8 mouse cellular contexts compared by ENCODE assay signal in genomic region chr6:71048199-71049094, GRCm38 (mm10).
A peak's percentile ranks its signal among the peaks of the same experiment; 100 is the strongest.
DNase-seq lines count a peak whose midpoint lies in the region; ATAC-seq and TF ChIP-seq lines count a peak whose summit lies in the region.

No protein-coding gene starts in this region.

- H3K9me3 ChIP-seq in hindbrain, embryonic 11.5 days (ENCODE audit: control insufficient read depth, low read length), result no peaks in the 10 kb centered on the region
- H3K9me3 ChIP-seq in liver, embryonic 16.5 days (replicated peaks; ENCODE audit: control insufficient read depth, low read length), result no peaks in the 10 kb centered on the region

- DNase-seq in cerebellum, postnatal 14 days, result peak; percentile 29 to 38
- DNase-seq in cerebellum, adult 9-11 months, result no peak
- DNase-seq in B cell, adult 2 months, result peak; percentile 43 to 49
- DNase-seq in embryo, embryonic 9.5 days (ENCODE audit: extremely low spot score), result peak; percentile 47
- peak; percentile 65 for DNase-seq in hindbrain, embryonic 11.5 days (ENCODE audit: low spot score)
- no peak for DNase-seq in urinary bladder, postnatal 4 days (ENCODE audit: low spot score in 2 of 2)

- H3K27me3 ChIP-seq in hindbrain, embryonic 11.5 days (ENCODE audit: control insufficient read depth, insufficient read depth, low read length), result peaks cover 5% of the 10 kb centered on the region; the same call in 1 of the 2 replicates
- H3K27me3 ChIP-seq in liver, embryonic 16.5 days (ENCODE audit: control insufficient read depth, insufficient read depth, low read depth, low read length), result peaks cover 8% of the 10 kb centered on the region

- H3K9ac ChIP-seq in hindbrain, embryonic 11.5 days (ENCODE audit: low read depth, low read length), result peak overlapping the region; percentile 49; the same call in 1 of the 2 replicates
- no peak overlapping the region for H3K9ac ChIP-seq in liver, embryonic 16.5 days (ENCODE audit: low read depth, low read length)

- 0 out of 2 replicates have a peak, but pooled peaks cover 5% of the 10 kb centered on the region for H3K4me1 ChIP-seq in hindbrain, embryonic 11.5 days (replicated peaks; ENCODE audit: control insufficient read depth, insufficient read depth, low read length)
- H3K4me1 ChIP-seq in liver, embryonic 16.5 days (ENCODE audit: control insufficient read depth, low read depth, low read length), result no peaks in the 10 kb centered on the region; the same call in none of the 2 replicates
- H3K4me1 ChIP-seq in olfactory bulb, adult 2 months (ENCODE audit: control insufficient read depth, insufficient read depth, low read length), result peaks cover 5% of the 10 kb centered on the region; the same call in 1 of the 2 replicates

- peak; percentile 30; the same call in 1 of the 2 replicates for ATAC-seq in hindbrain, embryonic 11.5 days (ENCODE audit: low FRiP score)
- ATAC-seq in liver, embryonic 16.5 days (ENCODE audit: low read depth), result no peak

- TF ChIP-seq POLR2A in olfactory bulb, adult 2 months (IDR thresholded peaks at IDR 0.05; ENCODE audit: insufficient read depth, low read depth, low read length), result no peak

- H3K4me2 ChIP-seq in hindbrain, embryonic 11.5 days (replicated peaks; ENCODE audit: low read depth, low read length), result peak overlapping the region; percentile 74
- H3K4me2 ChIP-seq in liver, embryonic 16.5 days (ENCODE audit: low read depth, low read length), result peak overlapping the region; percentile 48

- no peaks in the 10 kb centered on the region for H3K36me3 ChIP-seq in hindbrain, embryonic 11.5 days (ENCODE audit: control insufficient read depth, insufficient read depth, low read length)
- H3K36me3 ChIP-seq in liver, embryonic 16.5 days (ENCODE audit: control insufficient read depth, insufficient read depth), result no peaks in the 10 kb centered on the region

- no peak overlapping the region for H3K27ac ChIP-seq in hindbrain, embryonic 11.5 days (ENCODE audit: low read depth, low read length)
- no peak overlapping the region for H3K27ac ChIP-seq in liver, embryonic 16.5 days (ENCODE audit: low read length)
- H3K27ac ChIP-seq in olfactory bulb, adult 2 months (ENCODE audit: insufficient read depth, low read depth, low read length), result no peak overlapping the region

- WGBS in hindbrain, embryonic 11.5 days, result 3% methylated on average over 38 of the region's 38 CpGs
- under 1% methylated on average over 38 of the region's 38 CpGs for WGBS in liver, embryonic 16.5 days (ENCODE audit: insufficient replicate concordance)
- 3% methylated on average over 38 of the region's 38 CpGs for WGBS in olfactory bulb, adult 2 months

- H3K4me3 ChIP-seq in hindbrain, embryonic 11.5 days (ENCODE audit: low read depth, low read length), result peak overlapping the region; percentile 32
- peak overlapping the region; percentile 31 for H3K4me3 ChIP-seq in liver, embryonic 16.5 days (ENCODE audit: low read depth, low read length)
- peak overlapping the region; percentile 35 for H3K4me3 ChIP-seq in olfactory bulb, adult 2 months (ENCODE audit: insufficient read depth, low read depth, low read length)

- no peak for TF ChIP-seq CTCF in olfactory bulb, adult 2 months (IDR thresholded peaks at IDR 0.05; ENCODE audit: insufficient read depth, low read depth, low read length)

Comparison
In these comparisons a context has a peak if more than half of its experiments do, and no peak if none do; other contexts are left out.
1. DNase-seq: peak in cerebellum, postnatal 14 days (2 of 2), B cell, adult 2 months (2 of 2), embryo, embryonic 9.5 days (single experiment) and hindbrain, embryonic 11.5 days (single experiment); none in cerebellum, adult 9-11 months (single experiment) and urinary bladder, postnatal 4 days (0 of 2).
2. Peak in every context shown above with its lines, with median percentiles within 50 percentile points of each other: H3K4me3 ChIP-seq.